Mouse (Mus musculus) stomach, postnatal 0 days (tissue): ENCODE results near the gene Limd2.

Experiments used
- CTCF ChIP-seq: IDR thresholded peaks from 2 replicates; pipeline ENCODE4 v1.5.1; 2016; ENCODE audit warnings: antibody characterized with exemption, low read depth, mild to moderate bottlenecking, moderate library complexity
- EP300 ChIP-seq: optimal IDR thresholded peaks from 2 replicates; pipeline ENCODE3; 2016; ENCODE audit warnings: antibody characterized with exemption

- TF ChIP-seq CTCF (no peak), EP300 (no peak)
Observed at GRCm38 (mm10) chr11:106187326-106187725, 26.7 kb upstream of the Limd2 start.
